Mouse (Mus musculus) ES-Bruce4 (cell line): Measurements from ENCODE around the gene Klrb1b.

ENCODE experiments used
- CTCF ChIP-seq: IDR thresholded peaks from one replicate; pipeline ENCODE4 v1.8.1; 2011; ENCODE audit warnings: low read depth, low read length
- POLR2A ChIP-seq: IDR thresholded peaks from one replicate; pipeline ENCODE4 v1.8.1; 2011; ENCODE audit warnings: low read length; ENCODE audit not compliant: insufficient read depth

GRCm38 (mm10) chr6:128843479-128843992, 17.4 kb upstream of the Klrb1b start:
- no peak for TF ChIP-seq CTCF
- TF ChIP-seq POLR2A: no peak
